Mouse (Mus musculus): ENCODE data around the gene Grik4.

- TF ChIP-seq CHD2 (IDR thresholded peaks at IDR 0.05; ENCODE audit: low read depth, low read length) (no peak), ZC3H11A (IDR thresholded peaks at IDR 0.05; ENCODE audit: borderline replicate concordance, low read depth, low read length) (no peak)
Measured at GRCm38 (mm10) chr9:42544521-42544920, 399.8 kb downstream of the Grik4 start.
